Mouse (Mus musculus) kidney, postnatal 0 days (tissue): ENCODE results near the gene Zmiz1. TPM values are rescaled to one million over a fixed set of nuclear protein-coding genes. Genes with fewer than 3 reads are reported as not detected.

Experiments
- ATAC-seq: fragments of 200-750 bp; cut with Nextera tagmentation; replicated peaks from 2 replicates; pipeline ENCODE4 v1.8.0; 2017; ENCODE audit warnings: low read depth, moderate number of reproducible peaks, moderate TSS enrichment, moderate library complexity; ENCODE audit not compliant: low FRiP score
- DNase-seq: peaks from one replicate; pipeline ENCODE4 v3.0.0-alpha.2; 2016; ENCODE audit warnings: low spot score
- H3K27ac ChIP-seq: fragments of 300-500 bp; sonication (generic); 2 replicates; pipeline ENCODE4 v1.5.1; 2014; ENCODE audit warnings: mild to moderate bottlenecking
- H3K27me3 ChIP-seq: fragments of 300-500 bp; sonication (generic); 2 replicates; pipeline ENCODE4 v1.6.1; 2014; ENCODE audit warnings: low read length, mixed read lengths; ENCODE audit not compliant: insufficient read depth
- H3K36me3 ChIP-seq: fragments of 300-500 bp; sonication (generic); 2 replicates; pipeline ENCODE4 v1.6.1; 2014; ENCODE audit warnings: low read length, mixed read lengths; ENCODE audit not compliant: insufficient read depth
- H3K4me1 ChIP-seq: fragments of 300-500 bp; sonication (generic); replicated peaks from 2 replicates; pipeline ENCODE4 v1.6.1; 2014; ENCODE audit warnings: antibody characterized with exemption, low read length, mixed read lengths; ENCODE audit not compliant: insufficient read depth
- H3K4me2 ChIP-seq: fragments of 300-500 bp; sonication (generic); 2 replicates; pipeline ENCODE4 v1.6.1; 2014; ENCODE audit warnings: mild to moderate bottlenecking, low read length, moderate library complexity, mixed read lengths
- H3K4me3 ChIP-seq: fragments of 300-500 bp; sonication (generic); replicated peaks from 2 replicates; pipeline ENCODE4 v1.5.1; 2014; ENCODE audit warnings: low read depth, low read length
- H3K9ac ChIP-seq: fragments of 300-500 bp; sonication (generic); 2 replicates; pipeline ENCODE4 v1.6.1; 2014; ENCODE audit warnings: low read depth, low read length
- H3K9me3 ChIP-seq: fragments of 300-500 bp; sonication (generic); replicated peaks from 2 replicates; pipeline ENCODE4 v1.6.1; 2016; ENCODE audit warnings: low read length, inconsistent platforms, mixed read lengths
- CTCF ChIP-seq: IDR thresholded peaks from 2 replicates; pipeline ENCODE4 v1.5.1; 2016; ENCODE audit warnings: antibody characterized with exemption, low read depth, mild to moderate bottlenecking, moderate library complexity
- WGBS: fragments of 180-500 bp; shearing (Covaris S2); extraction: QIAGEN DNeasy Blood & Tissue Kit; methylation state at CpG from one replicate; pipeline ENCODE4 v1.1.7; 2014; 5-methylcytosine and 5-hydroxymethylcytosine counted together
- polyA plus RNA-seq: library from polyadenylated mRNA; unstranded; fragments of >200 nt; fragmentation: Nextera tagmentation; extraction: Ambion mirVana; gene quantifications from 2 replicates; pipeline ENCODE4 v1.2.1, GENCODE M21; 2015

The Zmiz1 gene
- polyA plus RNA-seq, 1 experiment from 2014 or later, result 25.0 TPM

GRCm38 (mm10) chr14:25608618-25609017 lies 149.6 kb downstream of the Zmiz1 start:
- no peak for ATAC-seq
- Histone ChIP-seq H3K27me3 (no peaks in the 10 kb centered on the region), H3K9ac (peak overlapping the region; percentile 86), H3K4me2 (peak overlapping the region; percentile 99), H3K4me1 (peaks cover 49% of the 10 kb centered on the region), H3K27ac (peak overlapping the region; percentile 72), H3K9me3 (no peaks in the 10 kb centered on the region), H3K4me3 (peak overlapping the region; percentile 68), H3K36me3 (no peaks in the 10 kb centered on the region)
- no peak for DNase-seq
- 35% methylated on average over 4 of the region's 4 CpGs for WGBS
- no peak for TF ChIP-seq CTCF

DNA sequence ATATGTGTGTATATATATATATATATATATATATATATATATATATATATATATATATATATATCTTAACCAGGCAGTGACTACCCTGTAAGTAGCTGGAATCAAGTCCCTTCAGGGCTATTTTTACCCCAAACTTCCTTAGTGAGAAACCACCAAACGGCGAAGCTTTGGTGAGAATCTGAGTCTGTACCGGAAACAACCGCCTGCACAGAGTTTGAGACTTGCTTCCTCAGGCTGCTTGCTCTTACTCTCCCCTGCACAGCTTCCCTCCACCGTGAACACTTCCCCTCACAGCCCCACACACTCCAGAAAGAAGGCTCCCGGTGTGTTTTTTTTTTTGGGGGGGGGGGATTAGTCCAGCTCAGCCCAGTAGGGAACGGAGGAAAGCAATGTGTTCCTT lies 150.4 kb downstream of the Zmiz1 start:
- DNase-seq (peak; percentile 39), ATAC-seq (no peak)
- Histone ChIP-seq H3K36me3 (no peaks in the 10 kb centered on the region), H3K4me2 (peak overlapping the region; percentile 1; the same call in 1 of the 2 replicates), H3K9me3 (no peaks in the 10 kb centered on the region), H3K9ac (no peak overlapping the region), H3K27ac (no peak overlapping the region), H3K27me3 (no peaks in the 10 kb centered on the region), H3K4me3 (no peak overlapping the region), H3K4me1 (peaks cover 49% of the 10 kb centered on the region)
- WGBS, result 49% methylated on average over 7 of the region's 7 CpGs
- TF ChIP-seq CTCF, result no peak

GRCm38 (mm10) chr14:25610396-25611158 lies 151.6 kb downstream of the Zmiz1 start:
- H3K4me1 ChIP-seq, result peaks cover 54% of the 10 kb centered on the region
- 44% methylated on average over 14 of the region's 14 CpGs for whole genome bisulfite sequencing
- H3K36me3 ChIP-seq, result 0 out of 2 replicates have a peak, but pooled peaks cover 4% of the 10 kb centered on the region
- 0 out of 2 replicates have a peak overlapping the region, but pooled peaks have one; percentile 13 for H3K27ac ChIP-seq
- no peaks in the 10 kb centered on the region for H3K27me3 ChIP-seq
- ATAC-seq (no peak), DNase-seq (no peak)
- no peak overlapping the region for H3K4me3 ChIP-seq
- H3K9ac ChIP-seq, result peak overlapping the region; percentile 27; the same call in 1 of the 2 replicates
- H3K4me2 ChIP-seq, result peak overlapping the region; percentile 1; the same call in 1 of the 2 replicates
- TF ChIP-seq CTCF, result no peak
- H3K9me3 ChIP-seq, result no peaks in the 10 kb centered on the region

DNA sequence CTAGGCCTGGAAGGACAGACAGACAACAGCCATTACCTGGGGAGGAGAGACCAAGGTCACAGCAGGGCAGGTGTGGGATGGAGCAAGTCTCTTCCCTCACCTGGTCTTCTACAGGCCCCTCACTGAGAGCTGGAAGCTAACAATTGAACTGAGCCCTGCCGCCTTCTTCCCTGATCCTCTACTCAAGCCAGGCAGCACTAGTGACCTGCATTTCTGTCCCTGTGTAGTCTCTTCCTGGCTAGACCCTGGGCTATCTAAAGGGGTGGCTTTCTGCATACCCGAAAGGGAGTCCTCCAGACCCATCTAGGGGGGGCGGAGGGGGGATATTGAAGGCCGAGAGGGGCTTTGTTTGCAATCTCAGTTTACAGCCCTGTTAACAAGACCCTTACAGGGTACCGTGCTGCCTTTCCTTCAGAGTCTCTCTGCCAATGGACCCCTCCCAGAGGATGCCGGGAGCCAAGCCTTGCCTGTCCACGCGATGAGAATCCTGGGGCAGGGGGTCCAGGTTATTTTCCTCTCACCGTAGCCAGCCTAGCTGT lies 152.2 kb downstream of the Zmiz1 start:
- Histone ChIP-seq H3K9me3 (no peaks in the 10 kb centered on the region), H3K27ac (peak overlapping the region; percentile 13; the same call in 1 of the 2 replicates), H3K4me3 (no peak overlapping the region), H3K4me2 (no peak overlapping the region), H3K9ac (peak overlapping the region; percentile 27; the same call in 1 of the 2 replicates), H3K36me3 (0 out of 2 replicates have a peak, but pooled peaks cover 8% of the 10 kb centered on the region), H3K27me3 (no peaks in the 10 kb centered on the region), H3K4me1 (peaks cover 60% of the 10 kb centered on the region)
- TF ChIP-seq CTCF, result no peak
- no peak for DNase-seq
- 38% methylated on average over 9 of the region's 9 CpGs for WGBS
- ATAC-seq, result no peak

- Histone ChIP-seq H3K9me3 (no peaks in the 10 kb centered on the region), H3K4me1 (peaks cover 60% of the 10 kb centered on the region), H3K27ac (peak overlapping the region; percentile 1; the same call in 1 of the 2 replicates), H3K27me3 (no peaks in the 10 kb centered on the region), H3K4me3 (no peak overlapping the region), H3K36me3 (0 out of 2 replicates have a peak, but pooled peaks cover 8% of the 10 kb centered on the region), H3K9ac (0 out of 2 replicates have a peak overlapping the region, but pooled peaks have one; percentile 6), H3K4me2 (no peak overlapping the region)
- ATAC-seq, result no peak; the same call in 1 of the 2 replicates
- TF ChIP-seq CTCF, result no peak
- 32% methylated on average over 10 of the region's 10 CpGs for WGBS
- DNase-seq, result peak; percentile 41
Observed at GRCm38 (mm10) chr14:25611815-25612698, 153.1 kb downstream of the Zmiz1 start.
